Mouse (Mus musculus) CH12.LX (cell line): ENCODE data around the gene Fdxr.

Experiments
- BHLHE40 ChIP-seq: IDR thresholded peaks from 2 replicates; pipeline ENCODE4 v1.6.1; 2011; ENCODE audit warnings: mild to moderate bottlenecking, low read depth, low read length, improper control_type of control experiment
- CTCF ChIP-seq, 2 experiments: IDR thresholded peaks in 1 of 2; conservative IDR thresholded peaks in 1 of 2; 2 replicates each; pipeline ENCODE4 v1.5.1; 2011 to 2012; ENCODE audit warnings: low read depth in 2 of 2, low read length in 2 of 2, improper control_type of control experiment in 1 of 2, inconsistent platforms in 1 of 2, mild to moderate bottlenecking in 1 of 2, moderate library complexity in 1 of 2
- E2F4 ChIP-seq: IDR thresholded peaks from 2 replicates; pipeline ENCODE4 v1.6.1; 2011; ENCODE audit warnings: low read depth, low read length, improper control_type of control experiment; ENCODE audit not compliant: insufficient replicate concordance
- EP300 ChIP-seq: IDR thresholded peaks from 2 replicates; pipeline ENCODE4 v1.6.1; 2011; ENCODE audit warnings: low read length, improper control_type of control experiment
- JUN ChIP-seq: IDR thresholded peaks from 2 replicates; pipeline ENCODE4 v1.6.1; 2011; ENCODE audit warnings: low read depth, mild to moderate bottlenecking, low read length, improper control_type of control experiment, moderate library complexity; ENCODE audit not compliant: insufficient read depth
- MAX ChIP-seq: IDR thresholded peaks from 2 replicates; pipeline ENCODE4 v1.6.1; 2011; ENCODE audit warnings: low read length, improper control_type of control experiment
- MAZ ChIP-seq: IDR thresholded peaks from 2 replicates; pipeline ENCODE4 v1.6.1; 2012; ENCODE audit warnings: low read depth, mild to moderate bottlenecking, inconsistent platforms, low read length, improper control_type of control experiment, moderate library complexity
- NRF1 ChIP-seq: IDR thresholded peaks from 2 replicates; pipeline ENCODE4 v1.6.1; 2014; ENCODE audit warnings: low read depth, mild to moderate bottlenecking, inconsistent platforms, low read length, improper control_type of control experiment, moderate library complexity
- POLR2AphosphoS2 ChIP-seq: IDR thresholded peaks from 2 replicates; pipeline ENCODE4 v1.6.1; 2011; ENCODE audit warnings: low read depth, low read length, improper control_type of control experiment

GRCm38 (mm10) chr11:115227640-115228039, 49.2 kb downstream of the Fdxr start:
- no peak for TF ChIP-seq EP300
- no peak for TF ChIP-seq JUN
- TF ChIP-seq MAZ = no peak
- no peak for TF ChIP-seq CTCF (conservative IDR thresholded peaks at IDR 0.05 in 1 of 2, IDR thresholded peaks at IDR 0.05 in 1 of 2; ENCODE audit: low read depth in 2 of 2, low read length in 2 of 2)
- TF ChIP-seq MAX = no peak
- no peak for TF ChIP-seq BHLHE40
- no peak for TF ChIP-seq POLR2AphosphoS2
- TF ChIP-seq E2F4 = no peak
- TF ChIP-seq NRF1 = no peak
